Mouse (Mus musculus) testis, adult 2 months (tissue): ENCODE results near the gene Hlx.

ENCODE experiments used
- CTCF ChIP-seq: fragments of 200-500 bp; IDR thresholded peaks from 2 replicates; pipeline ENCODE4 v1.5.1; 2012; ENCODE audit warnings: low read depth, mild to moderate bottlenecking, inconsistent platforms, low read length, moderate library complexity; ENCODE audit not compliant: control insufficient read depth, insufficient read depth, insufficient replicate concordance
- POLR2A ChIP-seq: fragments of 200-500 bp; IDR thresholded peaks from 2 replicates; pipeline ENCODE4 v1.6.1; 2012; ENCODE audit warnings: low read depth, mild to moderate bottlenecking, inconsistent platforms, low read length, moderate library complexity; ENCODE audit not compliant: control insufficient read depth

DNA sequence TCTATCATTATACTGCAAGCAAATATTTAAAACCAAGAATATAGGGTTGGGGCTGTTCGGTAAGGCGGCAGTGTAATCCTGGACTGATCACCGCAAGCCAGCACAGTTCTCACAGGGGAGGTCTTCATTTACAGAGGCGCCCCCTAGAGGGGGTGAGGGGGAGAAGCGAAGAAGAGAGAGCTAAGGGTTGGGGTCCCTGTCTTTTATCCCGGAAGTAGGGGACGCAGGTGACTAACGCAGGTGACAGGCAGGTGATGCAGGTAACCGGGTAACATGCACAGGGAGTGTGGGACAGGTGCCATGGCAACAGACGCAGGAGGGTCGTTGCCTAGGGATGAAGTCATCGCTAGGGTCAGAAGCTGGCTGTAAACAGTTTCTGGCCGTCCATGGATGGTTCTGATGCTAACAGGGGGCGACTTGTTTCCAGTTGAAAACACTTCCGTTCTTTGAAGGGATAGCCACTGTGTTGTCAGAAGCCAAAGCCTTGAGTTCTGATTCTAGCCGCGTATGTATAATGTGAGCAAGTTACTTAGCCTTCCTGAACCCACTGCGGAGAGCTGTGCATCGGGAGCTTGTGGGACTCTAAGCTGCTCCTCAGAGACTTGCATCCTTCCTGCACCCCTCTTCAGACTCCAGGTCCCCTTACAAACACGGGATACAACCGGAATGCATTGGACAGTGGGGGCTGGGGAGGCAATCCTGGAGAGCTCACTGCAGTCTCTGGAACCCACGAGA is 44.8 kb upstream of the Hlx start:
- TF ChIP-seq POLR2A (peak; percentile 36; the same call in 1 of the 2 replicates), CTCF (peak; percentile 53)
